Mouse (Mus musculus): Measurements from ENCODE around the gene Itprid2. TPM values are rescaled to one million over a fixed set of nuclear protein-coding genes. Genes with fewer than 3 reads are reported as not detected.

Itprid2 gene
- total RNA-seq, 2 experiments from 2014 or later, result 15.0 to 17.0 TPM

GRCm38 (mm10) chr2:79713662-79714091 lies 78.5 kb downstream of the Itprid2 start:
- no peak for DNase-seq

- no peak for DNase-seq
These were observed 79.6 kb downstream of the Itprid2 start for GRCm38 (mm10) chr2:79714745-79715144.

- DNase-seq, result no peak
These were observed 80.8 kb downstream of the Itprid2 start for GRCm38 (mm10) chr2:79715925-79716324.

GRCm38 (mm10) chr2:79717846-79718245 lies 82.7 kb downstream of the Itprid2 start:
- no peak for DNase-seq

GRCm38 (mm10) chr2:79722415-79722814 lies 87.3 kb downstream of the Itprid2 start:
- DNase-seq, result no peak

Other genes with a start within 250 kb of the Itprid2 start
- not detected for gene Neurod1, start 178.6 kb upstream of the Itprid2 start, total RNA-seq (2021)
- under 1 TPM; 0.33 to 0.77 TPM for gene Cerkl, start 178.6 kb upstream of the Itprid2 start, total RNA-seq (2021)
- gene Ppp1r1c, start 72.4 kb downstream of the Itprid2 start, total RNA-seq (2021), result not detected

Measured in gastrocnemius, postnatal 10 days (tissue).